Mouse (Mus musculus): ENCODE results near the gene Zfand4. TPM values are rescaled to one million over a fixed set of nuclear protein-coding genes. Genes with fewer than 3 reads are reported as not detected.

Gene Zfand4
- polyA plus RNA-seq, 1 experiment from 2014 or later, result 10.8 TPM

DNA sequence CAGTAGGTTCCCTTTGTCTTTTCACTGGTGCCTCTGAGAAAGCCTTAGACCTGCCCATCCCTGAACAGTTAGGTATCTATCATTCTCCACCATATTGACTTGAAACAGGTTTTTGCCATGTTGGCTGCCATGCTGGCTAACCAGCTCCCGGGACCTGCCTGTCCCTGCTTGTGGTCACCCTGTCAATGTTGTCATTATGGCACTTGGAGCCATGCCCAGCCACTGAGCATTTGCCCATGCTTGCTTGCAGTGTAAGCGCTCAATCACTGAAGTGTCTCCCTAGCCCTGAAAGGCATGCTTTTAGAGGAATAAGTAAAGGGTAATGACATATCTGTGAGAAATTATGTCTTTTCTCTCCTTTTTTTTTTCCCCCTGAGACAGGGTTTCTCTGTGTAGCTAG, 67.4 kb downstream of the Zfand4 start:
- no peak for ATAC-seq (replicated peaks; ENCODE audit: insufficient number of reproducible peaks, low FRiP score, low TSS enrichment, low read depth)

GRCm38 (mm10) chr6:116337466-116337834, 73.4 kb downstream of the Zfand4 start:
- no peaks in the 10 kb centered on the region for H3K36me3 ChIP-seq (replicated peaks; ENCODE audit: control insufficient read depth, insufficient read depth, low read depth, low read length)
- H3K27ac ChIP-seq (replicated peaks; ENCODE audit: low read depth, low read length), result no peak overlapping the region
- no peaks in the 10 kb centered on the region for H3K4me1 ChIP-seq (ENCODE audit: control insufficient read depth, insufficient read depth, low read length)
- H3K4me3 ChIP-seq (ENCODE audit: low read depth, low read length), result peak overlapping the region; percentile 95
- H3K4me2 ChIP-seq (ENCODE audit: low read depth, low read length), result peak overlapping the region; percentile 64
- WGBS, result 4% methylated on average over 7 of the region's 7 CpGs
- no peaks in the 10 kb centered on the region for H3K27me3 ChIP-seq (ENCODE audit: control insufficient read depth, insufficient read depth, low read length)
- H3K9me3 ChIP-seq (replicated peaks; ENCODE audit: control insufficient read depth, low read length), result no peaks in the 10 kb centered on the region
- no peak for ATAC-seq (replicated peaks; ENCODE audit: insufficient number of reproducible peaks, low FRiP score, low TSS enrichment, low read depth)
- H3K9ac ChIP-seq (replicated peaks; ENCODE audit: low read length), result peak overlapping the region; percentile 79
- DNase-seq (ENCODE audit: low spot score), result no peak

More for the DNA sequence above, 67.4 kb downstream of the Zfand4 start:
- no peak overlapping the region for H3K4me2 ChIP-seq (ENCODE audit: low read depth, low read length)
- no peaks in the 10 kb centered on the region for H3K36me3 ChIP-seq (replicated peaks; ENCODE audit: control insufficient read depth, insufficient read depth, low read depth, low read length)
- WGBS, result 88% methylated on average over 2 of the region's 2 CpGs
- no peaks in the 10 kb centered on the region for H3K9me3 ChIP-seq (replicated peaks; ENCODE audit: control insufficient read depth, low read length)
- H3K4me3 ChIP-seq (ENCODE audit: low read depth, low read length), result no peak overlapping the region
- H3K9ac ChIP-seq (replicated peaks; ENCODE audit: low read length), result no peak overlapping the region
- no peak overlapping the region for H3K27ac ChIP-seq (replicated peaks; ENCODE audit: low read depth, low read length)
- no peaks in the 10 kb centered on the region for H3K4me1 ChIP-seq (ENCODE audit: control insufficient read depth, insufficient read depth, low read length)
- H3K27me3 ChIP-seq (ENCODE audit: control insufficient read depth, insufficient read depth, low read length), result no peaks in the 10 kb centered on the region
- DNase-seq (ENCODE audit: low spot score), result no peak

DNA sequence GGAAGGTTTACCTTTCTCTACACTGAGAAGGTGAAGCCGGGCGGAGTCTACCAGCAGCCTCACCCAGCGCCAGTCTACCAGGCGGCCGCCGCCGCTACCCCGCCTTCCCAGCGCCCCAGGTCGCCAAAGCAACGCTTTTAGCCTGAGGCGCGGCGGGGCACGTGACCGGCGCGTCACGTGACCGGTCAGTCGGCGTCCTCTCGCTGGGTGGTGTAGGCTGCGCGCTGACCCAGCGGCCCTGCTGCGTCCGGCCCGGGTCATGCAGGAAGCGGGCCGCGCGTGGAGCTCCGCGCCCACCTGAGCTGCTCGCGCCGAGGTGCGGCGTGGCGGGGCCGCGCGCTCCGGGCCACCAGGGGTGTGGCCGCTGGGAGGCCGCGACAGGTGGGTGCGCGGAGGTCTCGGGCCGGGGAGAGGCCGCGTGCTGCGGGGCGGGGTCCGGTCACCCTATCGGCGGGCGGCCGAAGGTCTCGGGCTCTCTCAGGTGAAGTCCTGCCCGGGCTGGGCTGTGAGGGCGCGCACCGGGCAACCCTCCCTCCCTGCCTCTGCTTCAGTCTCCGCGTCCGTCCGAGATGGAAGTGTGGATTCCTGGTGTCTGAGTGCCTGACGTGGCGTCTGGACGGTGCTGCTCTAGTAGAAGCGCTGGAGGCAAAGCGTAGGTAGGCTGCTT, 73.9 kb downstream of the Zfand4 start, which contains the start of gene March8:
Gene March8 (plus strand): TSS at position 190 of the 667 bp plus-strand sequence.
- Histone ChIP-seq H3K9me3 (replicated peaks; ENCODE audit: control insufficient read depth, low read length) (no peaks in the 10 kb centered on the region), H3K36me3 (replicated peaks; ENCODE audit: control insufficient read depth, insufficient read depth, low read depth, low read length) (no peaks in the 10 kb centered on the region), H3K4me3 (ENCODE audit: low read depth, low read length) (peak within 1 kb of the TSS; percentile 95), H3K9ac (replicated peaks; ENCODE audit: low read length) (peak within 1 kb of the TSS; percentile 79), H3K4me1 (ENCODE audit: control insufficient read depth, insufficient read depth, low read length) (no peaks in the 10 kb centered on the region), H3K4me2 (ENCODE audit: low read depth, low read length) (peak within 1 kb of the TSS; percentile 64), H3K27me3 (ENCODE audit: control insufficient read depth, insufficient read depth, low read length) (no peaks in the 10 kb centered on the region), H3K27ac (replicated peaks; ENCODE audit: low read depth, low read length) (no peak within 1 kb of the TSS)
- under 1% methylated on average over 62 of the region's 75 CpGs for WGBS
- peak; percentile 95 for DNase-seq (ENCODE audit: low spot score)
- ATAC-seq (replicated peaks; ENCODE audit: insufficient number of reproducible peaks, low FRiP score, low TSS enrichment, low read depth), result peak; percentile 97

GRCm38 (mm10) chr6:116338520-116338919, 74.5 kb downstream of the Zfand4 start:
- Histone ChIP-seq H3K4me2 (ENCODE audit: low read depth, low read length) (peak overlapping the region; percentile 64), H3K27ac (replicated peaks; ENCODE audit: low read depth, low read length) (no peak overlapping the region), H3K4me1 (ENCODE audit: control insufficient read depth, insufficient read depth, low read length) (no peaks in the 10 kb centered on the region), H3K4me3 (ENCODE audit: low read depth, low read length) (peak overlapping the region; percentile 95), H3K9ac (replicated peaks; ENCODE audit: low read length) (peak overlapping the region; percentile 79), H3K9me3 (replicated peaks; ENCODE audit: control insufficient read depth, low read length) (no peaks in the 10 kb centered on the region), H3K27me3 (ENCODE audit: control insufficient read depth, insufficient read depth, low read length) (no peaks in the 10 kb centered on the region), H3K36me3 (replicated peaks; ENCODE audit: control insufficient read depth, insufficient read depth, low read depth, low read length) (no peaks in the 10 kb centered on the region)
- no peak for DNase-seq (ENCODE audit: low spot score)
- ATAC-seq (replicated peaks; ENCODE audit: insufficient number of reproducible peaks, low FRiP score, low TSS enrichment, low read depth), result no peak
- WGBS, result 9% methylated on average over 8 of the region's 8 CpGs

DNA sequence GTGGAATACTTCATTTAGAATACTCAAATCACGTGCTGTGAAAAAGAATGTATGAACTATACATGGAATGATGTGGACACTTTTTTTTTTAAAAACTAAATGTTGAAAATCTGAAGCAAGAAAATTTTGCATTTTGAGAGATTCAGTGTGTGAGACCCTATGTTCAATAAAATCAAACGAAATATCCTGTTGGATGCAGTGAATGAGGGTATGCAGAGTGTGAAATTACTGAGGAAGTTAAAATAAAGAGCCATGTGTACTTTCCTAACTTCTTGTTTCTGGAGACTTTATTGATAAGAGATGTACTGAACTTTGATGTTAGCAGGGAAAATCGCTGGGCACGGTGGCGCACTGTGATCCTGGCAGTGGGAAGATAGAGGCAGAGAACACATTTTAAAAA, 75.1 kb downstream of the Zfand4 start:
- WGBS, result 87% methylated on average over 5 of the region's 5 CpGs
- ATAC-seq (replicated peaks; ENCODE audit: insufficient number of reproducible peaks, low FRiP score, low TSS enrichment, low read depth) (no peak), DNase-seq (ENCODE audit: low spot score) (no peak)

GRCm38 (mm10) chr6:116340521-116340920, 76.5 kb downstream of the Zfand4 start:
- Histone ChIP-seq H3K27ac (replicated peaks; ENCODE audit: low read depth, low read length) (no peak overlapping the region), H3K4me1 (ENCODE audit: control insufficient read depth, insufficient read depth, low read length) (no peaks in the 10 kb centered on the region), H3K4me2 (ENCODE audit: low read depth, low read length) (no peak overlapping the region), H3K4me3 (ENCODE audit: low read depth, low read length) (no peak overlapping the region), H3K9me3 (replicated peaks; ENCODE audit: control insufficient read depth, low read length) (no peaks in the 10 kb centered on the region), H3K9ac (replicated peaks; ENCODE audit: low read length) (no peak overlapping the region), H3K27me3 (ENCODE audit: control insufficient read depth, insufficient read depth, low read length) (no peaks in the 10 kb centered on the region), H3K36me3 (replicated peaks; ENCODE audit: control insufficient read depth, insufficient read depth, low read depth, low read length) (no peaks in the 10 kb centered on the region)
- DNase-seq (ENCODE audit: low spot score) (no peak), ATAC-seq (replicated peaks; ENCODE audit: insufficient number of reproducible peaks, low FRiP score, low TSS enrichment, low read depth) (no peak)
- 88% methylated on average over 1 of the region's 1 CpGs for WGBS

More for the DNA sequence above, 75.1 kb downstream of the Zfand4 start:
- Histone ChIP-seq H3K4me3 (ENCODE audit: low read depth, low read length) (no peak overlapping the region), H3K27me3 (ENCODE audit: control insufficient read depth, insufficient read depth, low read length) (no peaks in the 10 kb centered on the region), H3K4me2 (ENCODE audit: low read depth, low read length) (no peak overlapping the region), H3K27ac (replicated peaks; ENCODE audit: low read depth, low read length) (no peak overlapping the region), H3K9ac (replicated peaks; ENCODE audit: low read length) (no peak overlapping the region), H3K9me3 (replicated peaks; ENCODE audit: control insufficient read depth, low read length) (no peaks in the 10 kb centered on the region), H3K4me1 (ENCODE audit: control insufficient read depth, insufficient read depth, low read length) (no peaks in the 10 kb centered on the region), H3K36me3 (replicated peaks; ENCODE audit: control insufficient read depth, insufficient read depth, low read depth, low read length) (no peaks in the 10 kb centered on the region)

DNA sequence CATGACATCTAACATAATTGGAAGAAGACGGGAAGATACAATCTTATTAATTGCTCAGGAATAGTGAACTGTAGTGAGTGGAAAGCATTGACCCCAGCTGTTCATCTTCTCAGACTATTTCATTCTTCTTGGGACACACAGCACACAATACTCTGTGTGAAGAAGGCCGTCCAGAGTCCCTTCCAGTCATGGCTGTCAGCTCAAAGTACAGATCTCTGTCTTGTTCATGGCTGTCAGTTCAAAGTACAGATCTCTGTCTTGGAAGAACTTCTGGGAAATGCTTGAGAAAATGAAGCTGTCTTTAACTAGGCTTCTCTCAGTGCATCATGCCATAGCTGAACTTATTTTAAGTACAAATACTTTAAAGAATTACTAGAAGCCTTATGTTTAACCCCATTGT, 83.9 kb downstream of the Zfand4 start:
- Histone ChIP-seq H3K27me3 (ENCODE audit: control insufficient read depth, insufficient read depth, low read length) (no peaks in the 10 kb centered on the region), H3K27ac (replicated peaks; ENCODE audit: low read depth, low read length) (no peak overlapping the region), H3K4me3 (ENCODE audit: low read depth, low read length) (no peak overlapping the region), H3K9ac (replicated peaks; ENCODE audit: low read length) (no peak overlapping the region), H3K4me2 (ENCODE audit: low read depth, low read length) (no peak overlapping the region), H3K9me3 (replicated peaks; ENCODE audit: control insufficient read depth, low read length) (no peaks in the 10 kb centered on the region), H3K36me3 (replicated peaks; ENCODE audit: control insufficient read depth, insufficient read depth, low read depth, low read length) (no peaks in the 10 kb centered on the region), H3K4me1 (ENCODE audit: control insufficient read depth, insufficient read depth, low read length) (no peaks in the 10 kb centered on the region)
- ATAC-seq (replicated peaks; ENCODE audit: insufficient number of reproducible peaks, low FRiP score, low TSS enrichment, low read depth) (no peak), DNase-seq (ENCODE audit: low spot score) (no peak)
- 81% methylated on average over 2 of the region's 2 CpGs for WGBS

DNA sequence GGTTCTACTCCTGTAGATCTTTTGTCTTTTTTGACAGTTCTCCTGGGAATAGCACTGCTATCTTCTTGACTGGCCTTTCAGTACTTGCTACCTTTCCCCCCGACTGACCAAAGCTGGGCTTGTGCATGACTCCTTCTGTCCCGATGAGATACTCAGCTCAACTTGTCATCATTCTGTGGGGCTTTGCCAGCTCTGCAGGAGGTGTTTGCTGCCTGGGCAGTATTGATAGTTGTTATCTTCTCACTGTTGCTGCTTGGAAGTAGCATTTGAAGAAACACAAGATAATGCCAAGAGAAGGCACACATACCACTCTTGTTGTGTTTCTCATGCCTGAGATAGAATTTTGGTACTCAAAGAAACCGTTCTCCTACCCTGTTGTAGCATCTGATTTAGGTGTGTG, 86.0 kb downstream of the Zfand4 start:
- Histone ChIP-seq H3K4me1 (ENCODE audit: control insufficient read depth, insufficient read depth, low read length) (no peaks in the 10 kb centered on the region), H3K4me3 (ENCODE audit: low read depth, low read length) (no peak overlapping the region)
- WGBS, result 82% methylated on average over 3 of the region's 3 CpGs

More for the DNA sequence above, 86.0 kb downstream of the Zfand4 start:
- Histone ChIP-seq H3K27ac (replicated peaks; ENCODE audit: low read depth, low read length) (no peak overlapping the region), H3K9ac (replicated peaks; ENCODE audit: low read length) (no peak overlapping the region), H3K4me2 (ENCODE audit: low read depth, low read length) (no peak overlapping the region), H3K27me3 (ENCODE audit: control insufficient read depth, insufficient read depth, low read length) (no peaks in the 10 kb centered on the region), H3K36me3 (replicated peaks; ENCODE audit: control insufficient read depth, insufficient read depth, low read depth, low read length) (no peaks in the 10 kb centered on the region), H3K9me3 (replicated peaks; ENCODE audit: control insufficient read depth, low read length) (no peaks in the 10 kb centered on the region)
- DNase-seq (ENCODE audit: low spot score), result no peak
- ATAC-seq (replicated peaks; ENCODE audit: insufficient number of reproducible peaks, low FRiP score, low TSS enrichment, low read depth), result no peak

Measured in embryonic facial prominence, embryonic 11.5 days (tissue).